Mouse (Mus musculus) neural tube, embryonic 11.5 days (tissue): ENCODE results near the gene Tmod2. TPM values are rescaled to one million over a fixed set of nuclear protein-coding genes. Genes with fewer than 3 reads are reported as not detected.

Experiments
- ATAC-seq: fragments of 200-750 bp; cut with Nextera tagmentation; 2 replicates; pipeline ENCODE4 v1.8.0; 2017; ENCODE audit warnings: moderate number of reproducible peaks, mild to moderate bottlenecking, moderate TSS enrichment, moderate library complexity; ENCODE audit not compliant: insufficient read depth, low FRiP score, low TSS enrichment
- DNase-seq: peaks from one replicate; pipeline ENCODE4 v3.0.0-alpha.2; 2015; ENCODE audit warnings: low spot score
- H3K27ac ChIP-seq: fragments of 300-500 bp; sonication (generic); 2 replicates; pipeline ENCODE4 v1.5.1; 2014; ENCODE audit warnings: low read depth, mild to moderate bottlenecking, low read length
- H3K27me3 ChIP-seq: fragments of 300-500 bp; sonication (generic); 2 replicates; pipeline ENCODE4 v1.6.1; 2014; ENCODE audit warnings: mild to moderate bottlenecking, low read length, mixed read lengths; ENCODE audit not compliant: control insufficient read depth, insufficient read depth
- H3K36me3 ChIP-seq: fragments of 300-500 bp; sonication (generic); 2 replicates; pipeline ENCODE4 v1.6.1; 2014; ENCODE audit warnings: mild to moderate bottlenecking, low read length, moderate library complexity, mixed read lengths; ENCODE audit not compliant: control insufficient read depth, insufficient read depth
- H3K4me1 ChIP-seq: fragments of 300-500 bp; sonication (generic); 2 replicates; pipeline ENCODE4 v1.6.1; 2014; ENCODE audit warnings: low read length, mixed read lengths; ENCODE audit not compliant: control insufficient read depth, insufficient read depth
- H3K4me2 ChIP-seq: fragments of 300-500 bp; sonication (generic); 2 replicates; pipeline ENCODE4 v1.6.1; 2014; ENCODE audit warnings: low read depth, mild to moderate bottlenecking, moderate library complexity
- H3K4me3 ChIP-seq: fragments of 300-500 bp; sonication (generic); 2 replicates; pipeline ENCODE4 v1.5.1; 2014; ENCODE audit warnings: low read depth, low read length
- H3K9ac ChIP-seq: fragments of 300-500 bp; sonication (generic); 2 replicates; pipeline ENCODE4 v1.6.1; 2014; ENCODE audit warnings: mild to moderate bottlenecking, low read length
- H3K9me3 ChIP-seq: fragments of 300-500 bp; sonication (generic); 2 replicates; pipeline ENCODE4 v1.6.1; 2016; ENCODE audit warnings: low read length; ENCODE audit not compliant: control insufficient read depth
- WGBS: fragments of 180-500 bp; shearing (Covaris S2); extraction: QIAGEN DNeasy Blood & Tissue Kit; methylation state at CpG from one replicate; pipeline ENCODE4 v1.1.7; 2014; 5-methylcytosine and 5-hydroxymethylcytosine counted together
- polyA plus RNA-seq: library from polyadenylated mRNA; unstranded; fragments of >200 nt; fragmentation: Nextera tagmentation; extraction: Ambion mirVana; gene quantifications from 2 replicates; pipeline ENCODE4 v1.2.1, GENCODE M21; 2014

Gene Tmod2
- polyA plus RNA-seq, 1 experiment from 2014 or later = 58.8 TPM

DNA sequence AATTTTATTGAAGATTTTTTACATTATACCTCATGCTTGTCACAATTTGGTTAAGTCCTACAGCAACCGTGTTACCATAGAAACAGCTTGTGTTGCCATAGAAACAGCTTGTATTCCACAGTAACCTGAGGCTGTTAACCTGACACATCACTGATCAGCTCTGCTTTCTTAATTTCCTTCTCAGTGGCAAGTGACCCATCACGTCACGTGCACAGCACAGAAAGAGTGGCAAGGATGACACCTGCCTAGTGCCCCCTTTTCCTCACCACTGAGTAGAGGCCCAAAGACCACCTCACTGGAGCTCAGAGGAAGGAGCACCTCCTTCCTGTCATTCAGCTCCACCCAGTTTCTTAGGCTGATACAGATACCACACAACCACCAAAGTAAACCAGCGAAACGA is 17.6 kb downstream of the Tmod2 start:
- WGBS = 88% methylated on average over 5 of the region's 5 CpGs
- H3K36me3 ChIP-seq = peaks cover 7% of the 10 kb centered on the region
- ATAC-seq = no peak

DNA sequence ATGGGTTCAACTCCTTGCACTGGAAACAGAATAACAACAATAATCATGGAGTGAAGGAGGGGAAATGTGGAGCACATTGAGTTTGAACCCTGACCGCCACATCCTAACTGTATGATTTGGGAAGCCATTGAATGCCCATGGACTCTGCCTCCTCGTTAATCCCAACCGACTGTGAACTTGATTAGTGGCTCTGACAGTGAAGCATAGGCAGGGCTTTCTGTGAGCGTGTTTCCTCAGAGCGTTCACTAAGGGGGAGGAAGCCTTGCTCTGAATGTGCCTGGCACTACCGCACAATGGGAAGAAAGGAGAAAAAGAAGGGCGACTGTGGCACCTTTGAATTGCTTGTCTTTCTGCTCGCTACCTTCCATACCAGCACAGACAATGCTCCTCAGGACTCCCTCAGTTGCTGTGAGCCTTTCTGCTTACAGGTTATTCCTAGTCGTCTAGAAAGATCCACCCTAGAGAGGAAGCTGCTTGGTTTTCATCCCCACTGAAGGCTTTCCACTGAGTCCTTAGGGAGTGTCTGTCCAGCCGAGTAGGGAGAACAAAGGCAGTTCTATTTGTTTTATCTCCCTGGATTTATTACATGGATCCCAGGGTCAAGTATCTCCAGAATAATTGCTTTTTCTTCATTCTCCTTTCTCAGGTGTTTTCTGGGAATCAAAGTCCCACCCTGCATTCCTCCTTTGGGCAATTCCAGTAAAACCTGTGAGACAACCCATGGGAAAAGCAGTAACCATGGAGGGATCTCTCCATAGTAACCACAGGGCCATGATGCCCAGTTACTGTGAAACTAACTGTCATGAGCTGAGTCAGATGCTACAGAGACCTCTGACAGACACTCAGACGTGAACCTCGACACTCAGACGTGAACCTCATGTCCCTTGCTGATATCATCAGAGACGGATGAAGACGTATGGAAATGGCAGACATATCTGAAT is 21.0 kb downstream of the Tmod2 start:
- Histone ChIP-seq H3K9me3 (no peaks in the 10 kb centered on the region), H3K9ac (no peak overlapping the region), H3K36me3 (peaks cover 7% of the 10 kb centered on the region), H3K4me2 (no peak overlapping the region), H3K27me3 (no peaks in the 10 kb centered on the region), H3K4me3 (no peak overlapping the region), H3K4me1 (no peaks in the 10 kb centered on the region), H3K27ac (no peak overlapping the region)
- 83% methylated on average over 15 of the region's 15 CpGs for WGBS
- no peak for DNase-seq
- no peak for ATAC-seq

More for the DNA sequence above, 17.6 kb downstream of the Tmod2 start:
- H3K4me3 ChIP-seq = no peak overlapping the region
- H3K9me3 ChIP-seq = no peaks in the 10 kb centered on the region
- DNase-seq = no peak
- no peak overlapping the region for H3K4me2 ChIP-seq
- H3K27me3 ChIP-seq = no peaks in the 10 kb centered on the region
- no peak overlapping the region for H3K27ac ChIP-seq
- no peak overlapping the region for H3K9ac ChIP-seq
- H3K4me1 ChIP-seq = no peaks in the 10 kb centered on the region

DNA sequence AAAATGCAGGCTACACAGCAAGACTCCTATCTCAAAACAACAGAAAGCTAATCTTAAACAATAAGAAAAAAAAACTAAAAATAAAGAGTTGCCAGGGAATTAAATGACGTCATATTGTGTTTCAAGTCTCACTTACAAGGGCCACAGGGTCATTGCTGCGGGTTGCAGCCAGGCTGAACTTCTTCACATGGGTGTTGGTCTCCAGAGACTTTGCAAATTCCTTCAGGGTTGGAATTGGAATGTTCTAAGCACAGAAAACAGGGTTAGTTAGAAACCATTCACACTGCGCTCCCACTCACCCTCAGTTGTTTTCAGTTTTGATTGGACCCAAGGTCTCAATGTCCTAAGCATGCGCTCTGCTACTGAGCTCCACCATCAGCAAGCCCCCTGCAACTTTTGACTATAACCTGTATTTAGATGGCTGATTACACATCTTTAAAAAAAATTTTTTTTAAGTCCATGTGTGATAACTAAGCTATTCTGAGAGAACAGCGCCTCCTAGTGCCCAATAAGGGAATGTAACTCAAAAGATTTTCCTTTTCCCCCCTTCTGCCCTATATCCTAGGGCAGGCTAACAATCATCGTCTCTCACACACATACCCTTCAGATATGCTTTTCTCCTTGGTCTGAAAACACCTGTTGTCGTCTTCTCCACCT is 29.3 kb downstream of the Tmod2 start:
- DNase-seq (no peak), ATAC-seq (no peak)
- Histone ChIP-seq H3K9ac (no peak overlapping the region), H3K36me3 (no peaks in the 10 kb centered on the region), H3K27me3 (no peaks in the 10 kb centered on the region), H3K9me3 (no peaks in the 10 kb centered on the region), H3K4me3 (no peak overlapping the region), H3K27ac (no peak overlapping the region), H3K4me2 (no peak overlapping the region), H3K4me1 (no peaks in the 10 kb centered on the region)
- WGBS = 57% methylated on average over 7 of the region's 7 CpGs

DNA sequence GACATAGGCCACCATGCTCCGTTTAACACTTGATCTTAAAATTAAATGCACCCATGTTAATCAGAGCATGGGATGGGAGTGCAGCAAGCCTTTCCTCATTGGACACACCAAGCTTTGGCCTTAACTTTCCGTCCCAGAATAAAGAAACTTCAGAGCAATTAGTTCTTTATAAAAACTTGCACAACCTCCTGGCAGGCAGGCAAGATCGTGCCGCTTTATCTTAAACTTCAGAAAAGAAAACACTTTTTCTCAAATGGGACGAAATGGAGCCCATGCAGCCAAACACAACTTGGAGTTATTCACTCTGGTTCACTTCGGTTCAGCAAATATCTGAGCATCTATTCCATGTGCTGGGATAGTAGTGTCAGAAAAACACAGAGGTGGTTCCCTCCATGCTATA is 31.8 kb downstream of the Tmod2 start:
- no peak overlapping the region for H3K9ac ChIP-seq
- 96% methylated on average over 6 of the region's 6 CpGs for WGBS
- no peak overlapping the region for H3K27ac ChIP-seq
- DNase-seq = no peak
- no peak overlapping the region for H3K4me2 ChIP-seq
- no peaks in the 10 kb centered on the region for H3K27me3 ChIP-seq
- H3K4me3 ChIP-seq = no peak overlapping the region
- ATAC-seq = no peak
- H3K36me3 ChIP-seq = peaks cover 7% of the 10 kb centered on the region
- no peaks in the 10 kb centered on the region for H3K4me1 ChIP-seq
- H3K9me3 ChIP-seq = no peaks in the 10 kb centered on the region

DNA sequence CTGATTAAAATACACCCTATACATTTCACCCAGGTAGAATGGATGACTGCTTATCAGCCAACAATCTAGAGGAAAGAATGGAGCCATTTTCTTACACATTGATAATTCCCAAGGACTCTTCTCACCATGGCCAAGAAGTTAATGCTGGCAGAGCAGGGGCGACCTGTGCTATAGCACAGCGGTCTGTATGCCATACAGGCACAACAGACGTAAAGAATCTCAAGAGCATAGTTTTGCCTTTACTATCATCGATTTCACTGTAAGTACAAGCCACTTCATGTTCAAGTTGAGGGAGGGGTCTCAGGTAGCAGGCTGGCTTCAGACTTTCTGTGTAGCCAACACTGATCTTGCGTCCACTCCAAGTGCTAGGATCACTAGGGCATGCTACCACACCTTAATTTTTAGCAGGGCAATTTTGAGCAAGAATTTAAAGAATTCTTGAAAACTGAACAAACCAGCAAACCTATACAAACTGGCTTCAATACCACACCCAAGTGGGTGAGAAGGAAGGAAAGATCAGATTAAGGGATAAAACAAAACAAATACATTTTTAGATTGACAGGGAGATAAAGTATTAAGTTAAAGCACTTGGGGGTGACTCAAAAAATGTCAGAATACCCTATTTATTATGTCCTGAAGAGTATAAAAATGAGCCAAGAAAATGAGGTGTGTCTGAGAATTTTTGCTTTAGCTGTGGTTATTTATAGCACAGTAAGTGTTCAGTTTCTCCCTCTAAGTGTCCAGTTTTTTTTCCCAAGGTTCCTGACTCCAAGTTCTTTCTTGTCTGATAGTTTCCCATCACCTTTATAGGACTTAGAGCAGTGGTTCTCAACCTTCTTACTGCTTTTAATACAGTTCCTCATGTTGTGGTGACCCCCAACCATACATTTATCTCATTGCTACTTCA is 39.8 kb downstream of the Tmod2 start:
- no peaks in the 10 kb centered on the region for H3K9me3 ChIP-seq
- no peaks in the 10 kb centered on the region for H3K27me3 ChIP-seq
- no peak overlapping the region for H3K9ac ChIP-seq
- H3K36me3 ChIP-seq = peaks cover 7% of the 10 kb centered on the region
- no peaks in the 10 kb centered on the region for H3K4me1 ChIP-seq
- 93% methylated on average over 5 of the region's 5 CpGs for whole genome bisulfite sequencing
- DNase-seq (no peak), ATAC-seq (no peak)
- no peak overlapping the region for H3K27ac ChIP-seq
- no peak overlapping the region for H3K4me3 ChIP-seq
- no peak overlapping the region for H3K4me2 ChIP-seq

DNA sequence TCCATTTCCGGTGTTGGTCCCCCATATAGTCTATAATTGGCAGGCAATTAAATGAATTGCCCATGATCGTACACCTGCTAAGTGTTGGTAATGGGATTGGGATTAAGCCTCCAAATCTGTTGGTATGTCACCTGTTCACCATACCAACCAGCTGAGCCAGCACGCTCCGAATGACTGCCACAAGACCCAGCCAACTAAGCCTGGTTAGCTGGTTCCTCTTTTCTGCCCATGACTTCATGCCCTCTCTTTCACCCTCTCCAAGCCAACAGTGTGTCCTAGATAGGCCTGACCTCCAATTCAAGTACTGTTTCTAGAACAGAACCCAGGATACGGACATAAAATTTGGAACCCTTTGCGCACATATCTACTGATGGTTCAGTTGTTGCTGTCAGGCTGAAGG is 42.7 kb downstream of the Tmod2 start:
- H3K4me2 ChIP-seq = no peak overlapping the region

DNA sequence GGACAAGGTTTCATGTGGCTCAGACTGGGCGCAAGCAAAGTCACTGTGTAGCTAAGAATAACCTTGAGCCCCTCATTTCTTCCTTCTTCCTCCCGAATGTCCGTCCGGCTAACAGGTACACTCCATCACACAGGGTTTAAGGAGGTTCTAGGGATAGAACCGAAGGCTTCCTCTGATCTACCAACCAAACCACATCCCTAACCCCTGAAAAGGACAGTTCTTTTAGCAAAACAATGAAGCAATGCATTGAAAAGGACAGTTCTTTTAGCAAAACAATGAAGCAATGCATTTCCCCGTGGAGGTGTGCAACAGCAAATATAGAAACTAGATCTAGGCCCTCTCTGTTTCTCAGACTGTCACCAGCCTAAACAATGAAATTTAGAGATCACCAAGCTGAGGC is 46.2 kb downstream of the Tmod2 start:
- no peak overlapping the region for H3K27ac ChIP-seq
- no peaks in the 10 kb centered on the region for H3K9me3 ChIP-seq
- H3K4me1 ChIP-seq = no peaks in the 10 kb centered on the region
- DNase-seq = no peak
- no peak overlapping the region for H3K4me3 ChIP-seq
- H3K27me3 ChIP-seq = no peaks in the 10 kb centered on the region
- H3K36me3 ChIP-seq = no peaks in the 10 kb centered on the region
- 85% methylated on average over 6 of the region's 6 CpGs for WGBS
- ATAC-seq = no peak
- H3K4me2 ChIP-seq = no peak overlapping the region
- H3K9ac ChIP-seq = no peak overlapping the region

More for the DNA sequence above, 42.7 kb downstream of the Tmod2 start:
- Histone ChIP-seq H3K36me3 (no peaks in the 10 kb centered on the region), H3K27me3 (no peaks in the 10 kb centered on the region), H3K4me1 (no peaks in the 10 kb centered on the region), H3K9me3 (no peaks in the 10 kb centered on the region), H3K4me3 (no peak overlapping the region), H3K27ac (no peak overlapping the region), H3K9ac (no peak overlapping the region)
- no peak for ATAC-seq
- 95% methylated on average over 6 of the region's 6 CpGs for WGBS
- DNase-seq = no peak

DNA sequence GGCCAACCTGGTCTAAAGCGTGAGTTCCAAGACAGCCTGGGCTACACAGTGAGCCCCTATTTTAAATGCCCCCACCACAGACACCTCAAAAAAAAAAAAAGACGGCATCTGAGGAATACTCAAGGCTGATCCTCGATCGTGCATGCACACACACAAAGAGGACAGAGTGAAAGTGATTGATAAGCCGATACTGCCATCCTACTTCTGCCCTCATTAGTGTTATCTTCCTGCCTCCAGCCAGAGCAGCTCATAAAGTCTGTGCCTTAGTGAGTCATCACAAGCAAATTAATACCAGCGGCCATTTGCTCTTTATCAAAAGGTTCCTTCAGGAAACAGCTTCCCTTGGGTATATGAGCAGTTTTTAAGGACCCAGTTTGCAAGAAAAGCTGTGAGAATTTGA is 47.5 kb downstream of the Tmod2 start:
- DNase-seq (no peak), ATAC-seq (no peak)
- 82% methylated on average over 6 of the region's 6 CpGs for WGBS
- Histone ChIP-seq H3K9ac (no peak overlapping the region), H3K27me3 (no peaks in the 10 kb centered on the region), H3K36me3 (no peaks in the 10 kb centered on the region), H3K4me3 (no peak overlapping the region), H3K4me1 (0 out of 2 replicates have a peak, but pooled peaks cover 2% of the 10 kb centered on the region), H3K9me3 (no peaks in the 10 kb centered on the region), H3K4me2 (no peak overlapping the region), H3K27ac (no peak overlapping the region)
